Mouse (Mus musculus) forebrain, postnatal 0 days (tissue): Measurements from ENCODE around the gene Sox4. TPM values are rescaled to one million over a fixed set of nuclear protein-coding genes. Genes with fewer than 3 reads are reported as not detected.
A peak's percentile ranks its signal among the peaks of the same experiment; 100 is the strongest.

ENCODE experiments used
- ATAC-seq: fragments of 200-750 bp; cut with Nextera tagmentation; 2 replicates; pipeline ENCODE4 v1.8.0; 2017; ENCODE audit warnings: mild to moderate bottlenecking, moderate library complexity
- DNase-seq: peaks from one replicate; pipeline ENCODE4 v3.0.0-alpha.2; 2015
- H3K27ac ChIP-seq: fragments of 300-500 bp; sonication (generic); 2 replicates; pipeline ENCODE4 v1.5.1; 2014; ENCODE audit warnings: low read depth, mild to moderate bottlenecking, antibody characterized with exemption, low read length, moderate library complexity, mixed read lengths
- H3K27me3 ChIP-seq: fragments of 300-500 bp; sonication (generic); 2 replicates; pipeline ENCODE4 v1.6.1; 2014; ENCODE audit warnings: mild to moderate bottlenecking, low read length, mixed read lengths; ENCODE audit not compliant: insufficient read depth
- H3K36me3 ChIP-seq: fragments of 300-500 bp; sonication (generic); 2 replicates; pipeline ENCODE4 v1.6.1; 2014; ENCODE audit warnings: mild to moderate bottlenecking, moderate library complexity; ENCODE audit not compliant: insufficient read depth
- H3K4me1 ChIP-seq: fragments of 300-500 bp; sonication (generic); 2 replicates; pipeline ENCODE4 v1.6.1; 2014; ENCODE audit warnings: antibody characterized with exemption; ENCODE audit not compliant: insufficient read depth
- H3K4me2 ChIP-seq: fragments of 300-500 bp; sonication (generic); 2 replicates; pipeline ENCODE4 v1.6.1; 2014; ENCODE audit warnings: low read depth, mild to moderate bottlenecking, moderate library complexity
- H3K4me3 ChIP-seq: fragments of 300-500 bp; sonication (generic); 2 replicates; pipeline ENCODE4 v1.5.1; 2014; ENCODE audit warnings: low read depth, low read length, mixed read lengths
- H3K9ac ChIP-seq: fragments of 300-500 bp; sonication (generic); 2 replicates; pipeline ENCODE4 v1.6.1; 2014; ENCODE audit warnings: mild to moderate bottlenecking
- H3K9me3 ChIP-seq: fragments of 300-500 bp; sonication (generic); 2 replicates; pipeline ENCODE4 v1.6.1; 2016; ENCODE audit warnings: low read length
- CTCF ChIP-seq: sonication (generic); IDR thresholded peaks from 2 replicates; pipeline ENCODE4 v1.5.1; 2016; ENCODE audit warnings: antibody characterized with exemption, control low read depth, low read depth
- WGBS: fragments of 180-500 bp; shearing (Covaris S2); extraction: QIAGEN DNeasy Blood & Tissue Kit; methylation state at CpG from one replicate; pipeline ENCODE4 v1.1.7; 2014; 5-methylcytosine and 5-hydroxymethylcytosine counted together
- polyA plus RNA-seq: library from polyadenylated mRNA; unstranded; fragments of >200 nt; fragmentation: Nextera tagmentation; extraction: Ambion mirVana; gene quantifications from 2 replicates; pipeline ENCODE4 v1.2.1, GENCODE M21; 2015
- total RNA-seq: library from RNA; depleted of rRNA; stranded (reverse); fragments of >200 nt; gene quantifications from 2 replicates; pipeline ENCODE4 v1.2.3, GENCODE M21; 2014

The Sox4 gene
- total and polyA plus RNA-seq, 2 experiments from 2014 or later, result 202 to 275 TPM

GRCm38 (mm10) chr13:28946565-28947135 lies 6.9 kb downstream of the Sox4 start:
- no peaks in the 10 kb centered on the region for H3K36me3 ChIP-seq
- peaks cover 5% of the 10 kb centered on the region; the same call in 1 of the 2 replicates for H3K4me1 ChIP-seq
- DNase-seq, result peak; percentile 62
- no peaks in the 10 kb centered on the region for H3K27me3 ChIP-seq
- no peaks in the 10 kb centered on the region for H3K9me3 ChIP-seq
- WGBS, result 40% methylated on average over 8 of the region's 8 CpGs
- peak; percentile 14 for ATAC-seq
- H3K9ac ChIP-seq, result peak overlapping the region; percentile 51; the same call in 1 of the 2 replicates
- H3K4me3 ChIP-seq, result no peak overlapping the region
- TF ChIP-seq CTCF, result no peak
- peak overlapping the region; percentile 60 for H3K27ac ChIP-seq
- H3K4me2 ChIP-seq, result peak overlapping the region; percentile 64

DNA sequence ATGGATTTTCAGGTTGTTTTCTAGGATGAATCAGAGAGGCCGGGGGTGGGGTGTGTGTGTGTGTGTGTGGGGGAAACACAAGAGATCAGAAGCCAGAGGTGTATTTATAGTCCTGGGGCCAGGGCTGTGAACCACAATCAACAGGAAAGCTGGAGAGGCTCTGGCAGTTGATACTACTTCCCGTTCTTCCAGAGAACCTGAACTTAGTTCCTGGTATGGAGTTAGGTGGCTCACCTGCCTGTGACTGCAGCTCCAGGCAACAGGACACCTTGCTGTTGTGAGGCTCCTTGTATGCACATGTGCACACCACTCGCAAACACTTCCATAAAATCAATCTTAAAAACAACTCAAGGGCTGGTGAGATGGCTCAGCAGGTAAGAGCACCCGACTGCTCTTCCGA lies 7.8 kb downstream of the Sox4 start:
- no peak overlapping the region for H3K9ac ChIP-seq
- H3K9me3 ChIP-seq, result no peaks in the 10 kb centered on the region
- 96% methylated on average over 5 of the region's 5 CpGs for WGBS
- H3K4me1 ChIP-seq, result peaks cover 5% of the 10 kb centered on the region; the same call in 1 of the 2 replicates
- no peaks in the 10 kb centered on the region for H3K36me3 ChIP-seq
- H3K27me3 ChIP-seq, result no peaks in the 10 kb centered on the region
- H3K4me2 ChIP-seq, result no peak overlapping the region
- H3K4me3 ChIP-seq, result no peak overlapping the region
- no peak overlapping the region for H3K27ac ChIP-seq
- no peak for DNase-seq
- no peak for TF ChIP-seq CTCF
- no peak for ATAC-seq

DNA sequence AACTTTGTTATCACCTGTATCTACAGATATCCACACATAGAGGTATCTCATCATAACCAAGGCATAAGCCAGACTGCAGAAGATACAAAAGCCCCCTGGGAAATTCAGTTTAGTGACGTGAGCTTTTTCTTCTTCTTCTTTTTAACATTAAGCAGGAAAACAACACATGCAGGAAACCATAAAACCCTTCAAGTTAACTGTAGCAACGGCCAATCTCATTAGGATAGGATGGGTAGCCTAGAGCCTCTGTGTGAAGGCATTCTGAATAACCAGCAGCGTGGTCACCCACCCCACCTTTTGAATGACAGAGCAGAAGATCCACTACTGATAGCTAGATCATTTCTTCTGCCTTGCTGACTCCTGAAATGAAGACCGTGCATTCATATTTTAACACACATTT lies 10.6 kb downstream of the Sox4 start:
- no peak for TF ChIP-seq CTCF
- WGBS, result 56% methylated on average over 4 of the region's 4 CpGs

DNA sequence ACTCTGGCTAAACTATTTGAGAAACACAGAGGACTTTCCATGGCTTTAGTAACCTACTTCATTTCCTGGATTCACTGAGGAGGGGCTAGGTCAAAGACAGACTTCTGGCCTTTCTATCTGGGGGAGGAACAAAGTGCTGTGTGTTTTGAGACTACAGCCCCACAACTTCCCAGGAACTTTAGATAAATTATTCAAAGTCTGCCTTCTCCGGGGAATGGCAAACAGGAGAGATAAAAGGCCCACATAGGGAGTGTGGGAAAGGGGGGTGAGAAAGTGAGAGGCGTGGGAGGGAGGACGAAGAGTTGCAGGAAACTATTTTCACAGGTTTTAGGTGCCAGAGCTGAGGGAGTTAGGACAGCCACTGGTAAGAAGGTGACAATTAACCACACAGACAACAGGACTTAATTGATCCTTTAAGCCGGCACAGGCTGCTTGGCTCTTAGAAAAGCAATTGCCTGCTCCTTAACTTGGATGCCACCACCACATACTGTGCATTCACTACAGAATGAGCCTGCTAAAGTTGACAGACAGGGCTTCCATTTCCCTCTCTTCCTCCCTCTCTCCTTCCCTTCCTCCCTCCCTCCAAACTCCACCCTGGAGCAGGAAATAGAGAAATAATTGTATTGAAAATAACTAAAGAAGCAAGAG lies 11.4 kb downstream of the Sox4 start:
- DNase-seq (no peak), ATAC-seq (no peak)
- Histone ChIP-seq H3K27ac (no peak overlapping the region), H3K4me2 (no peak overlapping the region), H3K4me3 (no peak overlapping the region), H3K9ac (no peak overlapping the region), H3K4me1 (peaks cover 5% of the 10 kb centered on the region; the same call in 1 of the 2 replicates), H3K27me3 (no peaks in the 10 kb centered on the region), H3K36me3 (no peaks in the 10 kb centered on the region), H3K9me3 (no peaks in the 10 kb centered on the region)
- TF ChIP-seq CTCF, result no peak
- WGBS, result 9% methylated on average over 4 of the region's 4 CpGs

More for the DNA sequence above, 10.6 kb downstream of the Sox4 start:
- H3K9me3 ChIP-seq, result no peaks in the 10 kb centered on the region
- no peak for DNase-seq
- peaks cover 5% of the 10 kb centered on the region; the same call in 1 of the 2 replicates for H3K4me1 ChIP-seq
- no peak overlapping the region for H3K4me2 ChIP-seq
- no peak overlapping the region for H3K9ac ChIP-seq
- no peak overlapping the region for H3K4me3 ChIP-seq
- no peaks in the 10 kb centered on the region for H3K36me3 ChIP-seq
- H3K27me3 ChIP-seq, result no peaks in the 10 kb centered on the region
- no peak overlapping the region for H3K27ac ChIP-seq
- no peak for ATAC-seq

DNA sequence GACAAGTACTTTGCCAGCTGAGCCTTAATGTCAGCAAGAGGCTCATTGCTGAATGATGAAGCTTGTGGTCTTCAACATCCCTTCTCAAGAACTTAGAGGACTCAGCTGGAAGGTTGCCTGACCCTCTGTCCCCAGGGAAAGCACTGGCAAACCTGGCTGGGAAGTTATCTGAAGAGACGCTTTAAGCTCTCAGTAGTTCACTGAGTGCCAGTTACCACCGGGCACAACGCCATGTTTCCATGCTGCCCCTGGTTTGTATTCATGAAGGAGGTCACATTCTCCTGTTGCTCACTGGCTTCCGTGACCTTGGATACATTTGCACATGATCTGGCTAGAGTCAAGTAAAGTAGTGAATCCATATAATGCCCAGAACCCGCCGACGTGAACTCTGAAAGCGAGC lies 20.1 kb downstream of the Sox4 start:
- no peak overlapping the region for H3K4me2 ChIP-seq
- H3K9me3 ChIP-seq, result no peaks in the 10 kb centered on the region
- no peak overlapping the region for H3K4me3 ChIP-seq
- TF ChIP-seq CTCF, result no peak
- H3K27ac ChIP-seq, result no peak overlapping the region
- H3K4me1 ChIP-seq, result no peaks in the 10 kb centered on the region
- H3K27me3 ChIP-seq, result no peaks in the 10 kb centered on the region
- no peak overlapping the region for H3K9ac ChIP-seq
- no peak for ATAC-seq
- whole genome bisulfite sequencing, result 77% methylated on average over 8 of the region's 8 CpGs
- no peaks in the 10 kb centered on the region for H3K36me3 ChIP-seq
- no peak for DNase-seq

DNA sequence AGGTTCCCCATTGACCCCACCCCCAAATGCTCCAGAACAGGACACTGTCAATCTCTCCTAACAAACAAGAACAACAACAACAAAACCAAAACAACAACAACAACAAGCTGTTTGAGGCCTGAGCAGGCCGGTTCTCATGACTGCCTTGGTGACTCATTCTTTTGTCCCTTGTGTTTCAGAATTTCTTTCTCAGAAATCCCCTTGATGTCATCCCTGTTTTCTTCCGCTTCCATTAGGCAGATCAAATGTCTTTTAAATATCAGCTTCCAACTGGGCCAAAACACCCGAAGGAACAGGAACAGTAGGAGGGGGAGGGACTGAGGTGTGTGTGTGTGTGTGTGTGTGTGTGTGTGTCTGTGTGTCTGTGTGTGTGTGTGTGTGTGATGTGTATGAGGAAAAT lies 21.7 kb downstream of the Sox4 start:
- Histone ChIP-seq H3K4me2 (no peak overlapping the region), H3K27me3 (no peaks in the 10 kb centered on the region), H3K4me1 (no peaks in the 10 kb centered on the region), H3K4me3 (no peak overlapping the region), H3K36me3 (no peaks in the 10 kb centered on the region), H3K9ac (no peak overlapping the region), H3K27ac (no peak overlapping the region), H3K9me3 (no peaks in the 10 kb centered on the region)
- no peak for DNase-seq
- ATAC-seq, result no peak
- TF ChIP-seq CTCF, result no peak
- 24% methylated on average over 3 of the region's 3 CpGs for WGBS

GRCm38 (mm10) chr13:28931266-28931665 lies 22.2 kb downstream of the Sox4 start:
- no peak overlapping the region for H3K9ac ChIP-seq
- H3K4me1 ChIP-seq, result no peaks in the 10 kb centered on the region
- H3K27me3 ChIP-seq, result no peaks in the 10 kb centered on the region
- ATAC-seq (no peak), DNase-seq (no peak)
- no peaks in the 10 kb centered on the region for H3K9me3 ChIP-seq
- H3K4me2 ChIP-seq, result no peak overlapping the region
- no peak overlapping the region for H3K4me3 ChIP-seq
- TF ChIP-seq CTCF, result no peak
- no peaks in the 10 kb centered on the region for H3K36me3 ChIP-seq
- 80% methylated on average over 3 of the region's 3 CpGs for WGBS
- H3K27ac ChIP-seq, result no peak overlapping the region
